Mouse (Mus musculus): ENCODE measurements around the gene Abhd13.

- TF ChIP-seq POLR2A (IDR thresholded peaks at IDR 0.05; ENCODE audit: extremely low read depth, insufficient read depth, low read length) (no peak), CTCF (IDR thresholded peaks at IDR 0.05; ENCODE audit: extremely low read depth, insufficient read depth, low read length) (no peak)
Measured at GRCm38 (mm10) chr8:9958338-9958737, 19.2 kb upstream of the Abhd13 start.

Measured in cortical plate, adult 2 months (tissue).